Mouse (Mus musculus) heart, embryonic 14.5 days (tissue): Measurements from ENCODE around the gene Plcd3. TPM values are rescaled to one million over a fixed set of nuclear protein-coding genes. Genes with fewer than 3 reads are reported as not detected.

Source experiments
- ATAC-seq: fragments of 200-750 bp; cut with Nextera tagmentation; 2 replicates; pipeline ENCODE4 v1.8.0; 2017; ENCODE audit warnings: low read depth, moderate TSS enrichment; ENCODE audit not compliant: insufficient number of reproducible peaks, insufficient read depth, low FRiP score
- H3K27ac ChIP-seq, 2 experiments: fragments of 200-500 bp in 1 of 2; fragments of 300-500 bp in 1 of 2; sonication (generic) in 1 of 2; replicated peaks in 1 of 2; 2 replicates each; pipeline ENCODE4 v1.5.1; 2012 to 2014; ENCODE audit warnings: low read depth in 2 of 2, low read length in 2 of 2, control low read depth in 1 of 2, mild to moderate bottlenecking in 1 of 2, mixed read lengths in 1 of 2; ENCODE audit not compliant: control insufficient read depth in 1 of 2, insufficient read depth in 1 of 2
- H3K27me3 ChIP-seq: fragments of 300-500 bp; sonication (generic); 2 replicates; pipeline ENCODE4 v1.6.1; 2014; ENCODE audit warnings: mild to moderate bottlenecking, low read length, control low read depth; ENCODE audit not compliant: control insufficient read depth, insufficient read depth
- H3K36me3 ChIP-seq: fragments of 300-500 bp; sonication (generic); 2 replicates; pipeline ENCODE4 v1.6.1; 2014; ENCODE audit warnings: mild to moderate bottlenecking, control low read depth, low read length, mixed read lengths; ENCODE audit not compliant: control insufficient read depth, insufficient read depth
- H3K4me1 ChIP-seq, 2 experiments: fragments of 200-500 bp in 1 of 2; fragments of 300-500 bp in 1 of 2; sonication (generic) in 1 of 2; 2 replicates each; pipeline ENCODE4 v1.6.1; 2012 to 2014; ENCODE audit warnings: low read length in 2 of 2, control low read depth in 1 of 2, mixed read lengths in 1 of 2; ENCODE audit not compliant: control insufficient read depth in 2 of 2, insufficient read depth in 2 of 2
- H3K4me2 ChIP-seq: fragments of 300-500 bp; sonication (generic); 2 replicates; pipeline ENCODE4 v1.6.1; 2014; ENCODE audit warnings: mild to moderate bottlenecking, low read length
- H3K4me3 ChIP-seq, 2 experiments: fragments of 200-500 bp in 1 of 2; fragments of 300-500 bp in 1 of 2; sonication (generic) in 1 of 2; 2 replicates each; pipeline ENCODE4 v1.5.1; 2012 to 2014; ENCODE audit warnings: low read length in 2 of 2, mild to moderate bottlenecking in 2 of 2, control low read depth in 1 of 2, low read depth in 1 of 2, moderate library complexity in 1 of 2; ENCODE audit not compliant: control insufficient read depth in 1 of 2, insufficient read depth in 1 of 2
- H3K9ac ChIP-seq: fragments of 300-500 bp; sonication (generic); 2 replicates; pipeline ENCODE4 v1.6.1; 2014; ENCODE audit warnings: mild to moderate bottlenecking, low read length
- H3K9me3 ChIP-seq: fragments of 300-500 bp; sonication (generic); 2 replicates; pipeline ENCODE4 v1.6.1; 2016; ENCODE audit warnings: low read length, control low read depth; ENCODE audit not compliant: control insufficient read depth
- WGBS: fragments of 180-500 bp; shearing (Covaris S2); extraction: QIAGEN DNeasy Blood & Tissue Kit; methylation state at CpG from one replicate; pipeline ENCODE4 v1.1.7; 2014; 5-methylcytosine and 5-hydroxymethylcytosine counted together
- polyA plus RNA-seq: library from polyadenylated mRNA; unstranded; fragments of >200 nt; fragmentation: Nextera tagmentation; extraction: Ambion mirVana; gene quantifications from 2 replicates; pipeline ENCODE4 v1.2.1, GENCODE M21; 2014

The Plcd3 gene
- polyA plus RNA-seq, 1 experiment from 2014 or later = 6.9 TPM

DNA sequence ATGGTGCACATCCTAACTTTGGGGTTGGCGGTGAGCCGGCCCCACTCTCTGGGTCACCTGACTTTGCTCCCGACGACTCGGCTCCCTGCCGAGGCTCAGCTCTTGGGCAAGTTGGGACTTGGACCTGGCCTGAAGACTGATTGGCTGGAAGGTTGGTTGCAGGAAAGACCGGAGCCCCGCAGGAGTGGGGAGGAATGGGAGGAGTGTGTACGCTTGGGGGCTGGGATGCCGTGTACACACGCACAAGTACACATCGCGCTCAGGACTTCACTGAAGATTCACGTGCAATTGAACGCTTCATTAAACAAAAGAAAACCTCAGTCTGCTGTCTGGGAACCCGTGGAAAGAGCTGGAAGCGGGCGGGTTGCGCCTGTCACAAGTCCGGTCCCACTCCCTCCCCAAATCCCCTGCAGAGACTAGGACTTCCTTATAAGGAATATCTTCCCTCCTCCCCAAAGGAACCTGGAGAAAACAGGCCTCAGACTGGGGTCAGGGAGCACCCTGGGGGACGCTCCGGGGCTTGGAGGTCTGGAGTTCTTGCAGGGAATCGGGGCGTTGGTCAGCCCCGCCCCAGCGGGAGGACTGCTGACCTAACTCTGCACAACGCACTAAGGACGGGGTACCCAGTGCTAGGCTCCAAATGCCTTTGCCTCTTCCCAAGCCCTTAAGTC, 10.6 kb upstream of the Plcd3 start:
- ATAC-seq = no peak
- Histone ChIP-seq H3K9me3 (no peaks in the 10 kb centered on the region), H3K4me2 (peak overlapping the region; percentile 65), H3K4me3 (peak overlapping the region; percentile 39 to 45), H3K36me3 (no peaks in the 10 kb centered on the region), H3K4me1 (peaks cover 21 to 22% of the 10 kb centered on the region in 2 experiments), H3K27ac (peak overlapping the region; percentile 18 to 61; a peak in 3 of 4 replicates), H3K9ac (peak overlapping the region; percentile 59), H3K27me3 (no peaks in the 10 kb centered on the region)
- WGBS = under 1% methylated on average over 28 of the region's 28 CpGs

DNA sequence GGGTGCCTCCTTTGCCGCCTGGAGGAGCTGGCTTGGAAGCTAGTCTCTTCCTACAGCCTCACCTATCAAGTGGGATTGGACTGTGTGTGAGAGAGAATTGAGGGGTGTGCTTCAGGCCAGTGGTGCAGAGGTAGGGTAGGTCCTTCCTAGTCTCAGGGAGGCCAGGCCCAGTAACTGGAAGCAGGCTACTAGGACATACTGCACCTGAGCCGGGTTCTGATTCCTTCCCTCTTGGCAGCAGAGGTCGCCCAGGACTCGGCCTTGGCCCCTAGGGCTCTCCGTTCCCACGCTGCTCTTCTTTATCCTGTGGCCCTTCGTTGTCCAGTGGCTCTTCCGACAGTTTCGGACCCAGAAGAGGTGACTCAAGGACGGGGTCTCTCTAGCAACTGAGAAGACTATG, 9.8 kb upstream of the Plcd3 start:
- H3K27ac ChIP-seq = peak overlapping the region in 1 of 2 experiments; percentile 61; a peak in 3 of 4 replicates
- ATAC-seq = no peak
- peak overlapping the region; percentile 59 for H3K9ac ChIP-seq
- no peaks in the 10 kb centered on the region for H3K27me3 ChIP-seq
- H3K36me3 ChIP-seq = 0 out of 2 replicates have a peak, but pooled peaks cover under 1% of the 10 kb centered on the region
- H3K4me2 ChIP-seq = peak overlapping the region; percentile 65
- no peaks in the 10 kb centered on the region for H3K9me3 ChIP-seq
- peak overlapping the region; percentile 39 to 45 for H3K4me3 ChIP-seq
- WGBS = 16% methylated on average over 10 of the region's 10 CpGs
- peaks cover 21 to 22% of the 10 kb centered on the region in 2 experiments for H3K4me1 ChIP-seq

DNA sequence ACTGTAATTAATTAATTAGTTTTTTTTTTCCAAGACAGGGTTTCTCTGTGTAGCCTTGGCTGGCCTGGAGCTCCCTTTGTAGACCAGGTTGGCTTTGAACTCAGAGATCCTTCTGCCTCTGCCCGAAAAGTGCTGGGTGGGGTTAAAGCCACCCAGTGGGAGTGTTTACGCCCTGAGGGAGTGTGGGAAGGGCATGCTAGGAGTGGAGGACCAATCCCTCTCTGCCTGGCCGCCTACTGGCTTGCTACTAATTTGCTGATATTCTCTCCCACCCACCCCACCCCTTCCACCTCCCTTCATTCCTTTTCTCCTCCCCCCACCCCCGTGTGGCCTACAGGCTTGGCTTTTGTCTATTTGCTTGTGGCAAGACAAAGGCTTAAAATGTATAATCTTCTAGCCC, 4.9 kb upstream of the Plcd3 start:
- no peak for ATAC-seq
- Histone ChIP-seq H3K9ac (no peak overlapping the region), H3K9me3 (no peaks in the 10 kb centered on the region), H3K4me2 (no peak overlapping the region), H3K4me3 (no peak overlapping the region), H3K27me3 (no peaks in the 10 kb centered on the region), H3K27ac (no peak overlapping the region), H3K36me3 (peaks cover 5% of the 10 kb centered on the region; the same call in 1 of the 2 replicates), H3K4me1 (peaks cover 11 to 12% of the 10 kb centered on the region in 2 experiments)
- 62% methylated on average over 4 of the region's 4 CpGs for WGBS

DNA sequence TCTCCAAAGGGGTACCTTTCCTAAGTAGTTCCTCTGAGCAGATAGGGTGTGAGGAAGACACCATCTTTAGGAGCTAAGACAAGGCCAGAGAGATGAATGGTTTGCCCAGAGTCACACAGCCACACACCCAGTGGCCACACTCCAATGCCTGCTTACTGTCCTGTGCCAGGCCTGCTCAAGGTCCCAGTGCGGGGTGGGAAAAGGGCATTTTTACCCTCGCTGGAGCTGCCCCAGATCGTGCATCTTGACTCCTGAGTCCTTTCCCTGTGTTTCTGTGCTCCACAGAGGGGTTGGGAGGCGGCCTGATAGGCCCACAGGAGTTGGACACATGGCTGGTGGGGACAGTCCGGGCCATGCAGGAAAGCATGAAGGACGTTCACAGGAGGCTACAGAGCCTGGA, 4.4 kb upstream of the Plcd3 start:
- Histone ChIP-seq H3K27ac (no peak overlapping the region), H3K36me3 (peaks cover 5% of the 10 kb centered on the region; the same call in 1 of the 2 replicates), H3K4me1 (peaks cover 12 to 13% of the 10 kb centered on the region in 2 experiments; a peak in 3 of 4 replicates), H3K9me3 (no peaks in the 10 kb centered on the region), H3K4me2 (no peak overlapping the region), H3K27me3 (no peaks in the 10 kb centered on the region), H3K9ac (no peak overlapping the region), H3K4me3 (no peak overlapping the region)
- no peak for ATAC-seq
- WGBS = 85% methylated on average over 6 of the region's 6 CpGs

DNA sequence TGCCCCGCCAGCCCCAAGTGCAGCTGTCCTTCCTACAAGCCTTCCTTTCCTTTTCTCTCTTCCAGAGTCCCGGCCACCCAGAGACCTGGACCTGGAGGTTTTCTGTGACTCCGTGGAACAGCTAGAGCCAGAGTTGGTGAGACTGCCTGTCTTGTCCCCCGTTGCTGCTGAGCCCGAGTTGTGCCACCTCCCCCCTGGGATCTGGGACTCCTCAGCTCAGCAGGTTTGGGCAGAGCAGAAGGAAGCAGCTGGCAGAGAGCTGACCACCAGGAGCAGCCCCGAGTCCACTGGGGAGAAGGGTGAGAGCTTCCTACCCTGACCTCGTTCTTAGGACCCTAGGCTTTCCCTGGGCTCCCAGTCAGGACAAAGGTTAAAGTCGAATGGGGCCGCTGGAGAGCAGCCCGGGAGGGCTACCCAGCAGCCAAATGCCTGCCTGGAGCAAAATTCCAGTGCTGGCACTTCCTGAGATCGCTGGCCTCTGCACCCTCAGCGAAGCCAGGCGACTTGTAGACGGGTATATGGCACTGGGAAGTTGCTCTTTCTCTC, 3.8 kb upstream of the Plcd3 start:
- 51% methylated on average over 14 of the region's 14 CpGs for WGBS
- Histone ChIP-seq H3K9me3 (no peaks in the 10 kb centered on the region), H3K27me3 (no peaks in the 10 kb centered on the region), H3K27ac (no peak overlapping the region), H3K4me3 (no peak overlapping the region), H3K36me3 (peaks cover 5% of the 10 kb centered on the region; the same call in 1 of the 2 replicates), H3K4me2 (no peak overlapping the region), H3K4me1 (peaks cover 16 to 17% of the 10 kb centered on the region in 2 experiments; a peak in 3 of 4 replicates), H3K9ac (no peak overlapping the region)
- no peak for ATAC-seq

DNA sequence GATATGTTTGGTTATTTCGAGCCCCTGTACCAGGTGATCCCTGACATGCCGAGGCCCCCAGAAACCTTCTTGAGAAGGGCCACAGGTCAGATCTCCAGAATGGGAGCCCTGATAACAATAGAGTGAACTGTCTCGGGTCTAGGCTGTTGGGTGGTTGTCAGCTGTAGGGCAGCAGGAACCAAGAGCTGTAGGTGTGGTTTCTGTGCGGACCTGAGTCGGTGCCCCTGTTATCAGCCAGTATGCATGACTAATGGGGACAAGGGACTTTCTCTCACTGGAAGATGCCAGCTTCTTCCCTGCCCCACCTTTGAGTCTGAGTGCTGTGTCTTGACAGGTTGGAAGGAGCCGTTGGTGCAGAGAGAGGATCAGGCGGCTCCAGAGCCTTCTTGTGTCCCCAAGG, 3.0 kb upstream of the Plcd3 start:
- ATAC-seq = no peak
- H3K27ac ChIP-seq = no peak overlapping the region
- H3K9me3 ChIP-seq = no peaks in the 10 kb centered on the region
- H3K27me3 ChIP-seq = no peaks in the 10 kb centered on the region
- H3K36me3 ChIP-seq = peaks cover 5% of the 10 kb centered on the region; the same call in 1 of the 2 replicates
- WGBS = 62% methylated on average over 7 of the region's 7 CpGs
- H3K9ac ChIP-seq = no peak overlapping the region
- no peak overlapping the region for H3K4me3 ChIP-seq
- peaks cover 19 to 23% of the 10 kb centered on the region in 2 experiments for H3K4me1 ChIP-seq
- no peak overlapping the region; the same call in 1 of the 2 replicates for H3K4me2 ChIP-seq

DNA sequence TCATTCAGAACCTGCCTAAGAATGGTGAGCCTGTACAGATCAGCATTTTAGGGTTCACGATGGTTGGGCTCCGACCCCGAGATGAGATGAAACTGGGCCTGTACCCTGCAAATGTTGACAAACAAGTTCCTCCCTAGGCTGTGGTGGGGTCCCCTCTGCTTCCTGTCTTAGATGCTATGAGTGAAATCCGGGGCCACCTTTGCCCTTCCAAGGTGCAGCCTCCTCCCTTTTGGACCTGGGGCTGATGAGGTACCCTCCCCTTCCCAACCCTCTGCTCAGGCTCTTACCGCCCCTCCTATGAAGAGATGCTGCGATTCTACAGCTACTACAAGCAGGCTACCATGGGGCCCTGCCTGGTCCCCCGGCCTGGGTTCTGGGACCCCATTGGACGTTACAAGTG, 2.2 kb upstream of the Plcd3 start:
- 51% methylated on average over 8 of the region's 8 CpGs for WGBS
- Histone ChIP-seq H3K4me3 (peak overlapping the region in 1 of 2 experiments; percentile 70; a peak in 2 of 4 replicates), H3K27ac (no peak overlapping the region), H3K4me2 (peak overlapping the region; percentile 94), H3K36me3 (peaks cover 5% of the 10 kb centered on the region; the same call in 1 of the 2 replicates), H3K4me1 (peaks cover 25 to 32% of the 10 kb centered on the region in 2 experiments), H3K9ac (peak overlapping the region; percentile 67), H3K27me3 (no peaks in the 10 kb centered on the region), H3K9me3 (no peaks in the 10 kb centered on the region)
- ATAC-seq = no peak
